Mouse (Mus musculus) spleen, postnatal 10 days (tissue): ENCODE results near the gene Cyp51.
"Not testable (repeated sequence)": the region's sequence is repeated elsewhere in the genome, so short reads cannot be mapped to it uniquely, and the experiment has no call there.

Experiments used
- DNase-seq, 2 experiments: peaks; one replicate each; pipeline ENCODE4 v3.0.0; 2021 to 2022; ENCODE audit warnings: low spot score in 2 of 2

Cyp51 gene

GRCm38 (mm10) chr5:4104341-4105040 lies at the start of gene Cyp51:
TSS of gene Cyp51 (minus strand) at chr5:4104746.
- DNase-seq: peak; percentile 84 to 88

- no peak for DNase-seq
Observed at GRCm38 (mm10) chr5:4112570-4113098, 8.1 kb upstream of the Cyp51 start.

- not testable (repeated sequence) for DNase-seq
Observed at GRCm38 (mm10) chr5:4107056-4107455, 2.5 kb upstream of the Cyp51 start.

- DNase-seq: no peak
Observed at GRCm38 (mm10) chr5:4105651-4106186, 1.2 kb upstream of the Cyp51 start.

GRCm38 (mm10) chr5:4103626-4104340 lies 763 bp downstream of the Cyp51 start:
- no peak for DNase-seq

- DNase-seq: no peak
Observed at GRCm38 (mm10) chr5:4101770-4102169, 2.8 kb downstream of the Cyp51 start.

DNA sequence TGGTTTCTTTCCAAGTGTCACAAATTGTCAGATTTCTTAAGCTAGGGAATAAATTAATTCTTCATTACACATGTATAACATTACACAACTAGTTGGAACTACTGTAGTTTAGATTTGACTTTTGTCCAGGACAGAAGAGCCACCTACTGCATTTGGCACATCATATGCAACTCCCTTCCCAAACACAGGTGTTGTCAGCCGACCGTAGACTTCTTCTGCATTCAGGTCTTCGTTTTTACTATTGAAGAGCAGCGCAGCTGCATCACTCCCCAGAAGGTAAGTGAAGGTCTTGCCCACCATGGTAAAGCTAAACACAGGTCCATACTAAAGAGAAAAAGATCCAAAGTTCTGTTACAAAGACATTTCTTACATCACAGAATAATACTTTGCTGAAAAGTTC lies 3.5 kb downstream of the Cyp51 start:
- no peak for DNase-seq

- no peak for DNase-seq
Observed at GRCm38 (mm10) chr5:4094471-4094870, 10.1 kb downstream of the Cyp51 start.

- DNase-seq: no peak
Observed at GRCm38 (mm10) chr5:4088190-4088589, 16.4 kb downstream of the Cyp51 start.

GRCm38 (mm10) chr5:4086309-4086708 lies 18.2 kb downstream of the Cyp51 start:
- no peak for DNase-seq

GRCm38 (mm10) chr5:4084948-4085347 lies 19.6 kb downstream of the Cyp51 start:
- no peak for DNase-seq

DNA sequence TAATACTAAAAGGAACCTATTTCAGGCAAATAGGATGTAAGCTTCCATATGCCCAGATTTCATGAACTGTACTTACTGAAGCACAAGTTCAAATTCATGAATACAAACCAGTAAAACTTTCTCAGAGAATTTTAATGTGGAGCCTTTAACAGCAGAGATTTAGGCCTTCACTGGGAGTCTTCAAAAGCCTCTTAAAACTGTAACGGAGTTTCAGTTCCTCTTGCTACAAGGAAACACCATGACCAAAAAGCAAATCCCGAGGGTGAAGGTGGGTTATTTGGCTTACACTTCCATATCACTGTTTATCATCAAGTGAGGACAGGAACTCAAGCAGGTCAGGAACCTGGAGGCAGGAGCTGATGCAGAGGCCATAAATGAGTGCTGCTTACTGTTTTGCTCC lies 23.0 kb downstream of the Cyp51 start:
- DNase-seq: no peak

GRCm38 (mm10) chr5:4080861-4081260 lies 23.7 kb downstream of the Cyp51 start:
- no peak for DNase-seq

DNA sequence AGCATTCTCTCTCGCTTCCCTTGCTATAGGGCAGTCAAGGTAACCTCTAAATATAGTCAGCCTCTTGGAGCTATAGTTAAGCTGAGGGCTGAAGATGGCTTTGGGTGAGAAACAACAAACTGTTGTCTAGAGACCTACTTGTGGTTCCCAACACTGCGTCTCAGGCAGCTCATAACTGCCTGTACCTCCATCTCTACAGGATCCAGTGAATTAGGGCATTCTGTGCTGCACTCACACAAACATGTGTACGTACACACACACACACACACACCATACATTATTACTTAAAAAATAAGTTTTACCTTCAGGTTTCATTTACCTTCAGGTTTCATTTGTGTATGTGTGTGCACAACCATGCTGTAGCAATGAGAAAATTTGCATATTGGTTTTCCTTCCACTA lies 25.5 kb downstream of the Cyp51 start:
- DNase-seq: no peak

DNA sequence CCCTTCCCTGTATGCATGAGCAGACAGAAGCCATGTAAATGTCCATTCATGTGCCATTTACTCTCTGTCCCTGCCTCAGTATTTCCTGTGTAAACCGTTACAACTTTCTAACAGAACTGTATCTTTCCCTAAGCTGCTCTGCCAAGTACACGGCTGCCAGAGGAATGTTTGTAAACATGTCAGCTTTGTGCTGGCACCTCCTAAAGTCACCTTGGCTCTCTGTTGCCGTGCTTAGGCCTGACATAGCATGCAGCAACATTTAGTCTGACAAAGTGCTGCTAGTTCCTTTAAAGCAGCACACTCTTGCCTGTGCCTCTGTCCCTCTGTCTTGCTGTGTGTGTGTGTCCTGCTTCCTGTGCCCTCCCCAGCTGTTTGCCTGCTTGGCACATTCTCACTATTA lies 37.3 kb downstream of the Cyp51 start:
- DNase-seq: no peak

DNA sequence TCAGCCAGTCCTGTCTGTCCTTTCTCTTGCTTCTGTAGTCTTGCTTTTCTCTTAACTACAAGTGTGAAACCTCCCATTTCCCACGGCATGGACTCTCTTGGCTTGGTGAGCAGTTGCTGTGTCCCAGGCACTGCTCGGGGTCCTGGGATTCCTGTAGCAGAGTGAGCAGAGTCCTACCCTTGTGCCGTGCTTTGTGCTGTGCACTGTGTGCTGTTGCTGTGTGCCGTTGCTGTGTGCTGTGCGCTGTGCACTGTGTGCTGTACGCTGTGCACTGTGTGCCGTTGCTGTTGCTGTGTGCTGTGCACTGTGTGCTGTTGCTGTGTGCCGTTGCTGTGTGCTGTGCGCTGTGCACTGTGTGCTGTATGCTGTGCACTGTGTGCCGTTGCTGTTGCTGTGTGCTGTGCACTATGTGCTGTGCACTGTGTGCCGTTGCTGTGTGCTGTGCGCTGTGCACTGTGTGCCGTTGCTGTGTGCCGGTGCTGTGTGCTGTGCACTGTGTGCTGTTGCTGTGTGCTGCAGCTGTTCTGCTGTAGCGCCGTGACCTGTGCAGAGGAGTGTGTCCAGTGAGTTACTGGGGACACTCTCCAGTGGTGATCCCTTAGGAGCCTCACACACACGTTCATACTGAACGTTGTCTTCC lies 38.0 kb downstream of the Cyp51 start:
- no peak for DNase-seq

DNA sequence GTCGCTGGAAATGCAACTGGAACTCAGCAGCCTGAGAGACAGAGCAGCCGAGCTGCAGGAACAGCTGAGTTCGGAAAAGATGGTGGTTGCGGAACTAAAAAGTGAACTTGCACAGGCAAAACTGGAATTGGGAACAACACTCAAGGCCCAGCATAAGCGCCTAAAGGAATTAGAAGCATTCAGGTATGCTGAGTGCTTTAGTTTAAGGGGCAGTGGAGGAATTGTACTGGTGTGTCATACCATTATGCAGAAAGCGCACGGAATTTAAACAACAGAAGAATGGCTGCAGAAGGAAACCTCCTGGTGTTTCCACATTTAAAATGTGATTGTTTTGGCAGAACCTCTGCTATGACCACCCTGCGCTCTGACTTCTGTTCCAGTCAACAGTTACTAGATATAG lies 44.2 kb downstream of the Cyp51 start:
- no peak for DNase-seq

GRCm38 (mm10) chr5:4040922-4041321 lies 63.6 kb downstream of the Cyp51 start:
- no peak for DNase-seq

DNA sequence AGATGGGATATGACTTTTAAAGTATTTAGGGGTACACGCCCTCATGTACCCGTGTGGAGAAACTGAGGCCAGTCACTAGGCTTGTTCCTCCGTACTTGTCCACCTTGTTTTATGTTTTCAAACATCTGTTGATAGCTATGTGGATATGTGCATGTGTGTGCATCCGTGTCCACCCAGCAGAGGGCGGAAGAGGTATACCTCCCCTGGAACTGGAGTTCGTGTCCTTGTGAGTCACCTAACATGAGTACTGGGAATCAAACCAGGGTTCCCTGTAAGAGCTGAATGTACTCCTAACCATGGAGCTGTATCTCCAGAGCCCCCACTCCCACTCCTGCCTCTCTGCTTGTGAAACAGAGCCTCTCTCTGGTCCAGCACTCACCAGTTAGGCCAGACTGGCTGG lies 64.2 kb downstream of the Cyp51 start:
- peak in 1 of 2 experiments; percentile 39 for DNase-seq

DNA sequence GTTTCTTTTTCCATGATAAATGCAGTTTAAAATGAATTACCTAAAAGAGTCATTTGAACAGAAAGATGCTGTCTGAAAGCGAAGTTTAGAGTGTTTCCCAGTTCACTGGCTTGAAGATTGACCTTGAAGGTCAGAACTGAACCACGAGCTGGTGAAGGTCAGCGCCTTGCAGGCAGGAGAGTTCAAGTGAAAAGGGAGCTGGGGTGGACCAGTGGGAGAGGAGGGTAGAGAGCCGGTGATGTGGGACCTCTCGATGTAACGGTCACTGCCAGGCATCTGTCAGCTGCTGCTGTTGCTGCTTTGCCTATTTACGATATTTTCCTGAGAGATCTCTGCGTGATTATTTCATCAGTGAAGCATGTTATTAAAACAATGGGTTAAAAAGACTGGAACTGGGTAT lies 65.2 kb downstream of the Cyp51 start:
- DNase-seq: no peak

DNA sequence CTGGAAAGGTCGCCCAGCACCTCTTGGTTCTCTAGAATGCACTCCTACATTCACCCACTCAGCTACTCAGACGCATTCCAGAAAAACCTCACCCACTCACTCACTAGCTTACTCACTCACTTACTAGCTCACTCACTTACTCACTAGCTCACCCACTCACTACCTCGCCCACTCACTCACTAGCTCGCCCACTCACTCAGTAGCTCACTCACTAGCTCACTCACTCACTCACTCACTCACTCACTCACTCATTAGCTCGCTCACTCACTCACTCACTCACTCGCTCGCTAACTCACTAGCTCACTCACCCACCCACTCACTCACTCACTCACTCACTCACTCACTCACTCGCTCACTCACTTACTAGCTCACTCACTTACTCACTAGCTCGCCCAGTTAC lies 67.9 kb downstream of the Cyp51 start:
- DNase-seq: no peak

DNA sequence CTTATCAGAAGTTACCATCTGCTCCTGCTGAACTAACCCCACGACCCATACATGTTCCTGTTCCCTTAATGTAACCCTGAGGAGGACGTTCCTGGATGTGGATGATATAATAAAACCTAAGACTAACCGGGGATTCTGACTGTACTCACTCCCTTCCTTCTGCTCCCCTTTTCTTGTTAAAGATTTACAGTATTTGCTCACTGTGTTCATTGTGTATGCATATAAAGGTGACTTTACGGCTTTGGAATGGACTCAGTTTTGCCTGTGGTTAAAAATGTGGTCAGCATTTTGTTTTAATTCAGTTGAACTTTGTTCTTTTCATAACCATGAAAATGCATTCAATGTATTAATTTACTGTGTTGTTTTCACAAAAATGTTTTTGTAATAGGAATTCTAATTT lies 72.7 kb downstream of the Cyp51 start:
- no peak for DNase-seq
